Mouse (Mus musculus) hindbrain, embryonic 15.5 days (tissue): ENCODE results near the gene Prps1l1. TPM values are rescaled to one million over a fixed set of nuclear protein-coding genes. Genes with fewer than 3 reads are reported as not detected.

Source experiments
- ATAC-seq: fragments of 200-750 bp; cut with Nextera tagmentation; 2 replicates; pipeline ENCODE4 v1.8.0; 2017; ENCODE audit warnings: low read depth, moderate number of reproducible peaks, moderate TSS enrichment; ENCODE audit not compliant: low FRiP score
- H3K27ac ChIP-seq: fragments of 300-500 bp; sonication (generic); replicated peaks from 2 replicates; pipeline ENCODE4 v1.5.1; 2015; ENCODE audit warnings: mild to moderate bottlenecking, inconsistent platforms
- H3K27me3 ChIP-seq: fragments of 300-500 bp; sonication (generic); 2 replicates; pipeline ENCODE4 v1.6.1; 2015; ENCODE audit warnings: control low read depth, inconsistent platforms
- H3K36me3 ChIP-seq: fragments of 300-500 bp; sonication (generic); 2 replicates; pipeline ENCODE4 v1.6.1; 2015; ENCODE audit warnings: control low read depth, inconsistent platforms
- H3K4me1 ChIP-seq: fragments of 300-500 bp; sonication (generic); replicated peaks from 2 replicates; pipeline ENCODE4 v1.6.1; 2015; ENCODE audit warnings: control low read depth, inconsistent platforms
- H3K4me2 ChIP-seq: fragments of 300-500 bp; sonication (generic); 2 replicates; pipeline ENCODE4 v1.6.1; 2015; ENCODE audit warnings: moderate library complexity, mild to moderate bottlenecking, inconsistent platforms
- H3K4me3 ChIP-seq: fragments of 300-500 bp; sonication (generic); 2 replicates; pipeline ENCODE4 v1.5.1; 2015; ENCODE audit warnings: mild to moderate bottlenecking, inconsistent platforms
- H3K9ac ChIP-seq: fragments of 300-500 bp; sonication (generic); 2 replicates; pipeline ENCODE4 v1.6.1; 2015; ENCODE audit warnings: inconsistent platforms
- H3K9me3 ChIP-seq: fragments of 300-500 bp; sonication (generic); 2 replicates; pipeline ENCODE4 v1.6.1; 2016; ENCODE audit warnings: control low read depth, inconsistent platforms
- WGBS: fragments of 180-500 bp; shearing (Covaris S2); methylation state at CpG from one replicate; pipeline ENCODE4 v1.1.7; 2015; 5-methylcytosine and 5-hydroxymethylcytosine counted together
- polyA plus RNA-seq: library from polyadenylated mRNA; unstranded; fragments of >200 nt; fragmentation: Nextera tagmentation; extraction: Ambion mirVana; gene quantifications from 2 replicates; pipeline ENCODE4 v1.2.1, GENCODE M21; 2015

Prps1l1 gene
- not detected in 2 replicates for polyA plus RNA-seq

- no peaks in the 10 kb centered on the region for H3K9me3 ChIP-seq
- H3K4me2 ChIP-seq: no peak within 1 kb of the TSS
- no peak for ATAC-seq
- 87% methylated on average over 4 of the region's 4 CpGs for WGBS
- no peak within 1 kb of the TSS for H3K4me3 ChIP-seq
- no peak within 1 kb of the TSS for H3K27ac ChIP-seq
- no peaks in the 10 kb centered on the region for H3K36me3 ChIP-seq
- no peaks in the 10 kb centered on the region for H3K4me1 ChIP-seq
- H3K27me3 ChIP-seq: no peaks in the 10 kb centered on the region
- no peak within 1 kb of the TSS for H3K9ac ChIP-seq
These were observed at the start of gene Prps1l1 for GRCm38 (mm10) chr12:34984461-34984860. Gene Prps1l1, plus strand, starts transcription at chr12:34984761.

- 94% methylated on average over 1 of the region's 1 CpGs for WGBS
- ATAC-seq: no peak
- no peak overlapping the region for H3K4me3 ChIP-seq
These were observed 46.6 kb upstream of the Prps1l1 start for GRCm38 (mm10) chr12:34937918-34938317.

GRCm38 (mm10) chr12:34949066-34949706, 35.4 kb upstream of the Prps1l1 start:
- Histone ChIP-seq H3K4me1 (no peaks in the 10 kb centered on the region), H3K9ac (no peak overlapping the region), H3K4me2 (no peak overlapping the region), H3K9me3 (no peaks in the 10 kb centered on the region), H3K27ac (no peak overlapping the region), H3K27me3 (no peaks in the 10 kb centered on the region), H3K4me3 (no peak overlapping the region), H3K36me3 (no peaks in the 10 kb centered on the region)
- 89% methylated on average over 6 of the region's 6 CpGs for whole genome bisulfite sequencing
- ATAC-seq: no peak

More at GRCm38 (mm10) chr12:34937918-34938317, 46.6 kb upstream of the Prps1l1 start:
- Histone ChIP-seq H3K4me2 (no peak overlapping the region), H3K4me1 (no peaks in the 10 kb centered on the region), H3K27ac (no peak overlapping the region), H3K27me3 (no peaks in the 10 kb centered on the region), H3K36me3 (no peaks in the 10 kb centered on the region), H3K9ac (no peak overlapping the region), H3K9me3 (no peaks in the 10 kb centered on the region)

- 95% methylated on average over 3 of the region's 3 CpGs for WGBS
- Histone ChIP-seq H3K27ac (no peak overlapping the region), H3K9me3 (no peaks in the 10 kb centered on the region), H3K4me2 (no peak overlapping the region), H3K4me1 (no peaks in the 10 kb centered on the region), H3K9ac (no peak overlapping the region), H3K36me3 (no peaks in the 10 kb centered on the region), H3K4me3 (no peak overlapping the region), H3K27me3 (no peaks in the 10 kb centered on the region)
- ATAC-seq: no peak
These were observed 8.6 kb upstream of the Prps1l1 start for GRCm38 (mm10) chr12:34975991-34976390.

GRCm38 (mm10) chr12:34985865-34986264, 1.3 kb downstream of the Prps1l1 start:
- Histone ChIP-seq H3K4me1 (no peaks in the 10 kb centered on the region), H3K27ac (no peak overlapping the region), H3K9ac (no peak overlapping the region), H3K4me3 (no peak overlapping the region), H3K36me3 (no peaks in the 10 kb centered on the region), H3K9me3 (no peaks in the 10 kb centered on the region), H3K27me3 (no peaks in the 10 kb centered on the region), H3K4me2 (no peak overlapping the region)
- WGBS: 87% methylated on average over 5 of the region's 5 CpGs
- no peak for ATAC-seq

- no peak for ATAC-seq
- Histone ChIP-seq H3K9me3 (no peaks in the 10 kb centered on the region), H3K27ac (no peak overlapping the region), H3K36me3 (no peaks in the 10 kb centered on the region), H3K4me1 (no peaks in the 10 kb centered on the region), H3K27me3 (no peaks in the 10 kb centered on the region), H3K4me2 (no peak overlapping the region), H3K4me3 (no peak overlapping the region), H3K9ac (no peak overlapping the region)
- WGBS: 77% methylated on average over 7 of the region's 7 CpGs
These were observed 5.1 kb downstream of the Prps1l1 start for GRCm38 (mm10) chr12:34989537-34990200.

- Histone ChIP-seq H3K4me1 (no peaks in the 10 kb centered on the region), H3K9ac (no peak overlapping the region), H3K9me3 (no peaks in the 10 kb centered on the region), H3K36me3 (no peaks in the 10 kb centered on the region), H3K4me3 (no peak overlapping the region), H3K27ac (no peak overlapping the region), H3K27me3 (no peaks in the 10 kb centered on the region), H3K4me2 (no peak overlapping the region)
- ATAC-seq: no peak
- 91% methylated on average over 4 of the region's 4 CpGs for WGBS
These were observed 5.8 kb downstream of the Prps1l1 start for GRCm38 (mm10) chr12:34990387-34990786.

- 90% methylated on average over 2 of the region's 2 CpGs for WGBS
These were observed 7.3 kb downstream of the Prps1l1 start for GRCm38 (mm10) chr12:34991900-34992299.

GRCm38 (mm10) chr12:34997597-34998182, 13.1 kb downstream of the Prps1l1 start:
- no peaks in the 10 kb centered on the region for H3K9me3 ChIP-seq
- no peaks in the 10 kb centered on the region for H3K27me3 ChIP-seq
- ATAC-seq: no peak
- no peaks in the 10 kb centered on the region for H3K36me3 ChIP-seq
- no peak overlapping the region for H3K9ac ChIP-seq
- no peak overlapping the region for H3K27ac ChIP-seq
- no peak overlapping the region for H3K4me3 ChIP-seq
- no peak overlapping the region for H3K4me2 ChIP-seq
- H3K4me1 ChIP-seq: no peaks in the 10 kb centered on the region
- 85% methylated on average over 3 of the region's 3 CpGs for WGBS

More at GRCm38 (mm10) chr12:34991900-34992299, 7.3 kb downstream of the Prps1l1 start:
- Histone ChIP-seq H3K9ac (no peak overlapping the region), H3K4me1 (no peaks in the 10 kb centered on the region), H3K27ac (no peak overlapping the region), H3K36me3 (no peaks in the 10 kb centered on the region), H3K27me3 (no peaks in the 10 kb centered on the region), H3K4me2 (no peak overlapping the region), H3K9me3 (no peaks in the 10 kb centered on the region), H3K4me3 (no peak overlapping the region)
- ATAC-seq: no peak

- H3K9ac ChIP-seq: no peak overlapping the region
- no peak overlapping the region for H3K4me3 ChIP-seq
- H3K4me2 ChIP-seq: no peak overlapping the region
- ATAC-seq: no peak
- no peaks in the 10 kb centered on the region for H3K4me1 ChIP-seq
- no peaks in the 10 kb centered on the region for H3K36me3 ChIP-seq
- H3K27me3 ChIP-seq: no peaks in the 10 kb centered on the region
- no peaks in the 10 kb centered on the region for H3K9me3 ChIP-seq
- no peak overlapping the region for H3K27ac ChIP-seq
- WGBS: 57% methylated on average over 12 of the region's 12 CpGs
These were observed 14.4 kb downstream of the Prps1l1 start for GRCm38 (mm10) chr12:34998778-34999467.

GRCm38 (mm10) chr12:35000323-35000722, 15.8 kb downstream of the Prps1l1 start:
- Histone ChIP-seq H3K9me3 (no peaks in the 10 kb centered on the region), H3K27me3 (no peaks in the 10 kb centered on the region), H3K4me1 (no peaks in the 10 kb centered on the region), H3K9ac (no peak overlapping the region), H3K4me3 (no peak overlapping the region), H3K27ac (no peak overlapping the region), H3K36me3 (no peaks in the 10 kb centered on the region), H3K4me2 (no peak overlapping the region)
- ATAC-seq: no peak
- WGBS: 63% methylated on average over 4 of the region's 4 CpGs

GRCm38 (mm10) chr12:35005748-35006147, 21.2 kb downstream of the Prps1l1 start:
- no peaks in the 10 kb centered on the region for H3K36me3 ChIP-seq
- no peak overlapping the region for H3K4me2 ChIP-seq
- no peak overlapping the region for H3K27ac ChIP-seq
- H3K4me3 ChIP-seq: no peak overlapping the region
- no peaks in the 10 kb centered on the region for H3K27me3 ChIP-seq
- no peak overlapping the region for H3K9ac ChIP-seq
- ATAC-seq: peak; percentile 77
- H3K9me3 ChIP-seq: no peaks in the 10 kb centered on the region
- H3K4me1 ChIP-seq: peaks cover 12% of the 10 kb centered on the region
